Mouse (Mus musculus): ENCODE measurements around the gene Ptpn18. TPM values are rescaled to one million over a fixed set of nuclear protein-coding genes. Genes with fewer than 3 reads are reported as not detected.

Ptpn18 gene
- 102 to 130 TPM (median 112 TPM) in 4 replicates for total RNA-seq (2023; ENCODE audit: inconsistent age)

DNA sequence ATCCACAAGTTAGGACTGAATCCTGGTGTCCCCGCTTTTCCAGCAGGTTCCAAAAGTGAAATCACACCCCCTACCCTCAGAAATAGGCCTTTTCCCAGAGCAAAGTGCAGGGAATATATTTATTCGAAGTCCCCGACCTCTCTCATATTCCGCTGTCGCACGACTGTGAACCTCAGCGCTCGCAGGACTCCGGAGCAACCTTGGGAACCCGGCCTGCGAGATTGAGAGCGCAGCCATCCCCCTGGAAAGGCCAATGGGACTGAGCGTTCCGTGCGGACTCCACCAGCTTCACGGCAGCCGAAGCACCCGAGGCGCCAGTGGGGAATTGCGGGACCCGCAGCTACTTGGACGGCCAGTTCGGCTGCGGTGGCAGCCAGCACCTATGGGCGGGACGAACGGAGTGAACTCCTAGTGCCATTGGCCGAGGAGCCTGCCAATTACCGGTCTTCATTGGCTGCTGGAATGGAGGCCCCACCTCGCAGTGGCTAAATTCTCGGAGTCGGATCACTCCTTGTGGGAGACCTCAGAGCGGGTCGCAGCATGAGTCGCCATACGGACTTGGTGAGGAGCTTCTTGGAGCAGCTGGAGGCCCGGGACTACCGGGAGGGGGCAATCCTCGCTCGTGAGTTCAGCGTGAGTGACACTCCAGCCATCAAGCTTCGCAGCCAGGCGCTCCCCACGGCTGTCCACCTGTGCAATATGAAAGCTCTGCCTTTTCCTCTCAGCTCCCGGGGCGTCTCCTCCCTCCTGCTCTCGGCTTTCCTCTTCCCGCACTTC, at the start of gene Ptpn18:
Gene Ptpn18, plus strand, starts transcription at position 479 of the 777 bp plus-strand sequence.

GRCm38 (mm10) chr1:34439215-34439960, 20.2 kb upstream of the Ptpn18 start, which contains the start of the genes Ccdc115 and Imp4:
TSS of gene Ccdc115 (minus strand) at chr1:34439672.
TSS of gene Imp4 (plus strand) at chr1:34439851.

Other genes with a start within 250 kb of the Ptpn18 start
- 18.2 to 21.7 TPM (median 20.3 TPM) in 4 replicates for gene Ccdc115, start 20.1 kb upstream of the Ptpn18 start, total RNA-seq (2023; ENCODE audit: inconsistent age)
- 68.5 to 84.0 TPM (median 78.9 TPM) in 4 replicates for gene Imp4, start 19.9 kb upstream of the Ptpn18 start, total RNA-seq (2023; ENCODE audit: inconsistent age)
- gene Prss39, start 38.6 kb downstream of the Ptpn18 start, total RNA-seq (2023; ENCODE audit: inconsistent age), result not detected in 4 replicates
- gene Cfc1, start 75.9 kb downstream of the Ptpn18 start, total RNA-seq (2023; ENCODE audit: inconsistent age), result not detected in 4 replicates
- gene Prss40, start 101.2 kb downstream of the Ptpn18 start, total RNA-seq (2023; ENCODE audit: inconsistent age), result not detected in 4 replicates
- not detected in 4 replicates for gene Amer3, start 119.9 kb downstream of the Ptpn18 start, total RNA-seq (2023; ENCODE audit: inconsistent age)